In genomic region chr9:92272650-92273049, GRCm38 (mm10) we compare ENCODE assay signal across 37 mouse cellular contexts. TPM values are rescaled to one million over a fixed set of nuclear protein-coding genes. Genes with fewer than 3 reads are reported as not detected.
A peak's percentile ranks its signal among the peaks of the same experiment; 100 is the strongest.
DNase-seq lines count a peak whose midpoint lies in the region; ATAC-seq and TF ChIP-seq lines count a peak whose summit lies in the region.
"Had no signal": no experiment of that assay in that cellular context is flagged by ENCODE, and none has a peak within 500 bp of the region (broad histone marks: within the 10 kb centered on the region; RNA-seq: fewer than 3 reads in every experiment).

No protein-coding gene starts in this region.

- H3K4me1 ChIP-seq in intestine, embryonic 16.5 days (ENCODE audit: control insufficient read depth, insufficient read depth, low read length): peaks cover 16% of the 10 kb centered on the region; the same call in 1 of the 2 replicates
- peaks cover 4% of the 10 kb centered on the region; the same call in 1 of the 2 replicates for H3K4me1 ChIP-seq in intestine, postnatal 0 days (replicated peaks; ENCODE audit: control insufficient read depth, insufficient read depth, low read length)
- H3K4me1 ChIP-seq in liver, embryonic 16.5 days (ENCODE audit: control insufficient read depth, low read depth, low read length): peaks cover 25% of the 10 kb centered on the region
- H3K4me1 ChIP-seq in kidney, postnatal 0 days (replicated peaks; ENCODE audit: insufficient read depth, low read length): peaks cover 17% of the 10 kb centered on the region
- peaks cover 2% of the 10 kb centered on the region for H3K4me1 ChIP-seq in thymus, adult 2 months (replicated peaks; ENCODE audit: control insufficient read depth, insufficient read depth, low read length)

- no peak overlapping the region for H3K4me3 ChIP-seq in intestine, embryonic 16.5 days (ENCODE audit: low read length)
- H3K4me3 ChIP-seq in intestine, postnatal 0 days (ENCODE audit: low read depth, low read length): no peak overlapping the region
- no peak overlapping the region for H3K4me3 ChIP-seq in liver, embryonic 16.5 days (ENCODE audit: low read depth, low read length)
- H3K4me3 ChIP-seq in kidney, postnatal 0 days (replicated peaks; ENCODE audit: low read depth, low read length): no peak overlapping the region
- H3K4me3 ChIP-seq in thymus, adult 2 months (ENCODE audit: control insufficient read depth, insufficient read depth, low read length): no peak overlapping the region
- H3K4me3 ChIP-seq: heart, embryonic 13.5 days; hindbrain, embryonic 10.5 days; intestine, embryonic 15.5 days; liver, embryonic 15.5 days; lung, embryonic 15.5 days had no signal

- TF ChIP-seq CTCF in intestine, postnatal 0 days (IDR thresholded peaks at IDR 0.05; ENCODE audit: low read depth): no peak
- no peak for TF ChIP-seq CTCF in kidney, postnatal 0 days (IDR thresholded peaks at IDR 0.05; ENCODE audit: low read depth)
- TF ChIP-seq CTCF in thymus, adult 2 months (IDR thresholded peaks at IDR 0.05; ENCODE audit: borderline replicate concordance, control insufficient read depth, extremely low read depth, insufficient read depth, low read length, poor library complexity): no peak

- H3K9me3 ChIP-seq in intestine, embryonic 16.5 days (ENCODE audit: control insufficient read depth, low read length): no peaks in the 10 kb centered on the region
- H3K9me3 ChIP-seq in intestine, postnatal 0 days (ENCODE audit: control insufficient read depth): no peaks in the 10 kb centered on the region
- no peaks in the 10 kb centered on the region for H3K9me3 ChIP-seq in liver, embryonic 16.5 days (replicated peaks; ENCODE audit: control insufficient read depth, low read length)
- no peaks in the 10 kb centered on the region for H3K9me3 ChIP-seq in kidney, postnatal 0 days (replicated peaks; ENCODE audit: low read length)
- H3K9me3 ChIP-seq: heart, embryonic 13.5 days; hindbrain, embryonic 10.5 days; intestine, embryonic 15.5 days; liver, embryonic 15.5 days; lung, embryonic 15.5 days had no signal

- no peak for TF ChIP-seq POLR2A in thymus, adult 2 months (IDR thresholded peaks at IDR 0.05; ENCODE audit: control insufficient read depth, extremely low read depth, insufficient read depth, low read length, poor library complexity)

- H3K36me3 ChIP-seq in intestine, embryonic 16.5 days (ENCODE audit: control insufficient read depth, insufficient read depth, low read length): peaks cover 4% of the 10 kb centered on the region; the same call in 1 of the 2 replicates
- H3K36me3 ChIP-seq in intestine, postnatal 0 days (ENCODE audit: control insufficient read depth, insufficient read depth): peaks cover 18% of the 10 kb centered on the region
- H3K36me3 ChIP-seq in liver, embryonic 16.5 days (ENCODE audit: control insufficient read depth, insufficient read depth): peaks cover 7% of the 10 kb centered on the region; the same call in 1 of the 2 replicates
- H3K36me3 ChIP-seq in kidney, postnatal 0 days (ENCODE audit: insufficient read depth, low read length): peaks cover 10% of the 10 kb centered on the region; the same call in 1 of the 2 replicates
- no peaks in the 10 kb centered on the region for H3K36me3 ChIP-seq in thymus, adult 2 months (ENCODE audit: control insufficient read depth, insufficient read depth, low read length)

- H3K27ac ChIP-seq in intestine, embryonic 16.5 days (ENCODE audit: low read length): no peak overlapping the region
- no peak overlapping the region for H3K27ac ChIP-seq in intestine, postnatal 0 days (ENCODE audit: low read depth, low read length)
- peak overlapping the region; percentile 33; the same call in 1 of the 2 replicates for H3K27ac ChIP-seq in liver, embryonic 16.5 days (ENCODE audit: low read length)
- H3K27ac ChIP-seq in kidney, postnatal 0 days: peak overlapping the region; percentile 94
- H3K27ac ChIP-seq in thymus, adult 2 months (ENCODE audit: control insufficient read depth, insufficient read depth, low read length): no peak overlapping the region
- H3K27ac ChIP-seq: heart, embryonic 13.5 days; hindbrain, embryonic 10.5 days; intestine, embryonic 15.5 days; lung, embryonic 15.5 days had no signal

- no peak for DNase-seq in liver
- no peak for DNase-seq in kidney, postnatal 0 days (ENCODE audit: low spot score)
- DNase-seq in thymus, postnatal 10 days (ENCODE audit: low spot score in 2 of 2): no peak
- DNase-seq in thymus, adult 2 months: no peak
- DNase-seq: adrenal gland, postnatal 10 days; cerebellum, adult 8-10 months; cerebellum, postnatal 25 days; heart, postnatal 10 days; layer of hippocampus, postnatal 36 days; left cerebral cortex, postnatal 4 days; spleen, adult 18-20 months; thymus, adult 18-20 months had no signal

- ATAC-seq in intestine, embryonic 16.5 days: peak; percentile 19; the same call in 1 of the 2 replicates
- ATAC-seq in intestine, postnatal 0 days: no peak
- ATAC-seq in liver, embryonic 16.5 days (ENCODE audit: low read depth): peak; percentile 22; the same call in 1 of the 2 replicates
- no peak for ATAC-seq in kidney, postnatal 0 days (replicated peaks; ENCODE audit: low FRiP score, low read depth)
- ATAC-seq in megakaryocyte progenitor cell, adult 5-6 weeks (replicated peaks; ENCODE audit: poor library complexity): no peak
- ATAC-seq: forebrain, embryonic 16.5 days; hindbrain, embryonic 16.5 days; midbrain, embryonic 16.5 days had no signal

- no peak overlapping the region for H3K4me2 ChIP-seq in intestine, embryonic 16.5 days (ENCODE audit: low read depth, low read length)
- no peak overlapping the region for H3K4me2 ChIP-seq in intestine, postnatal 0 days (replicated peaks; ENCODE audit: low read depth)
- H3K4me2 ChIP-seq in liver, embryonic 16.5 days (ENCODE audit: low read depth, low read length): no peak overlapping the region
- no peak overlapping the region for H3K4me2 ChIP-seq in kidney, postnatal 0 days (ENCODE audit: low read length)
- H3K4me2 ChIP-seq: heart, embryonic 13.5 days; intestine, embryonic 15.5 days; liver, embryonic 15.5 days; lung, embryonic 15.5 days; midbrain, embryonic 11.5 days had no signal

- no peaks in the 10 kb centered on the region for H3K27me3 ChIP-seq in intestine, embryonic 16.5 days (replicated peaks; ENCODE audit: control insufficient read depth, insufficient read depth, low read length)
- H3K27me3 ChIP-seq in intestine, postnatal 0 days (replicated peaks; ENCODE audit: control insufficient read depth, insufficient read depth, low read length): no peaks in the 10 kb centered on the region
- no peaks in the 10 kb centered on the region for H3K27me3 ChIP-seq in liver, embryonic 16.5 days (ENCODE audit: control insufficient read depth, insufficient read depth, low read depth, low read length)
- no peaks in the 10 kb centered on the region for H3K27me3 ChIP-seq in kidney, postnatal 0 days (ENCODE audit: insufficient read depth, low read length)
- no peaks in the 10 kb centered on the region for H3K27me3 ChIP-seq in thymus, adult 2 months (ENCODE audit: control insufficient read depth, insufficient read depth, low read length)
- H3K27me3 ChIP-seq: heart, embryonic 13.5 days; intestine, embryonic 15.5 days; liver, embryonic 15.5 days; lung, embryonic 15.5 days; Patski had no signal

- no peak overlapping the region for H3K9ac ChIP-seq in intestine, embryonic 16.5 days (ENCODE audit: low read depth, low read length)
- no peak overlapping the region for H3K9ac ChIP-seq in intestine, postnatal 0 days (ENCODE audit: low read depth, low read length)
- H3K9ac ChIP-seq in liver, embryonic 16.5 days (ENCODE audit: low read depth, low read length): no peak overlapping the region
- H3K9ac ChIP-seq in kidney, postnatal 0 days (ENCODE audit: low read depth, low read length): no peak overlapping the region
- H3K9ac ChIP-seq: heart, embryonic 13.5 days; intestine, embryonic 15.5 days; liver, embryonic 15.5 days; lung, embryonic 15.5 days had no signal

- WGBS in intestine, embryonic 16.5 days: 84% methylated on average over 4 of the region's 4 CpGs
- 62% methylated on average over 4 of the region's 4 CpGs for WGBS in intestine, postnatal 0 days
- WGBS in liver, embryonic 16.5 days (ENCODE audit: insufficient replicate concordance): 60% methylated on average over 4 of the region's 4 CpGs
- WGBS in kidney, postnatal 0 days: 76% methylated on average over 4 of the region's 4 CpGs
- whole genome bisulfite sequencing in thymus, adult 2 months: 95% methylated on average over 4 of the region's 4 CpGs

RNA-seq across cellular contexts. Expression of gene Plscr2, which starts 2.8 kb away (rescaled TPM):
- 0.81 and 0.99 TPM in 2 replicates for polyA plus RNA-seq in intestine, embryonic 16.5 days (2015; fragmentation: Nextera tagmentation; extraction: Ambion mirVana)
- polyA plus RNA-seq in intestine, postnatal 0 days (2015; fragmentation: Nextera tagmentation; extraction: Ambion mirVana): 2.8 TPM in 2 replicates
- polyA plus RNA-seq in liver, embryonic 16.5 days (2015; fragmentation: Nextera tagmentation; extraction: Ambion mirVana): 0.72 and 0.92 TPM in 2 replicates
- polyA plus RNA-seq in kidney, postnatal 0 days (2015; fragmentation: Nextera tagmentation; extraction: Ambion mirVana): 131 and 134 TPM in 2 replicates
- total RNA-seq in megakaryocyte progenitor cell, adult 5-6 weeks (2015): 0.30 TPM in 1 of 2 replicates, not detected in the other
- total RNA-seq in megakaryocyte progenitor cell, adult 5-6 weeks (2017): not detected in 2 replicates
- 1.9 and 3.3 TPM in 2 replicates for polyA plus RNA-seq in thymus, adult 2 months (2012; rRNA removed)
- total RNA-seq: megakaryocyte, adult 5-6 weeks had no signal
- polyA plus RNA-seq: neural tube, embryonic 11.5 days had no signal

RNA-seq across cellular contexts. Expression of gene Plscr1, which starts 23.1 kb away (rescaled TPM):
- 129 and 139 TPM in 2 replicates for polyA plus RNA-seq in intestine, embryonic 16.5 days (2015; fragmentation: Nextera tagmentation; extraction: Ambion mirVana)
- 152 TPM in 2 replicates for polyA plus RNA-seq in intestine, postnatal 0 days (2015; fragmentation: Nextera tagmentation; extraction: Ambion mirVana)
- 25.2 and 25.4 TPM in 2 replicates for polyA plus RNA-seq in liver, embryonic 16.5 days (2015; fragmentation: Nextera tagmentation; extraction: Ambion mirVana)
- 108 TPM in 2 replicates for polyA plus RNA-seq in kidney, postnatal 0 days (2015; fragmentation: Nextera tagmentation; extraction: Ambion mirVana)
- total RNA-seq in megakaryocyte progenitor cell, adult 5-6 weeks (2015): 47.3 and 65.8 TPM in 2 replicates
- 28.2 and 37.0 TPM in 2 replicates for total RNA-seq in megakaryocyte progenitor cell, adult 5-6 weeks (2017)
- polyA plus RNA-seq in thymus, adult 2 months (2012; rRNA removed): 5.5 and 6.9 TPM in 2 replicates

RNA-seq across cellular contexts. Expression of gene 1700057G04Rik, which starts 36.5 kb away (rescaled TPM):
- not detected in 2 replicates for polyA plus RNA-seq in intestine, embryonic 16.5 days (2015; fragmentation: Nextera tagmentation; extraction: Ambion mirVana)
- not detected in 2 replicates for polyA plus RNA-seq in intestine, postnatal 0 days (2015; fragmentation: Nextera tagmentation; extraction: Ambion mirVana)
- not detected in 2 replicates for polyA plus RNA-seq in liver, embryonic 16.5 days (2015; fragmentation: Nextera tagmentation; extraction: Ambion mirVana)
- polyA plus RNA-seq in kidney, postnatal 0 days (2015; fragmentation: Nextera tagmentation; extraction: Ambion mirVana): 0.30 TPM in 1 of 2 replicates, not detected in the other
- not detected in 2 replicates for total RNA-seq in megakaryocyte progenitor cell, adult 5-6 weeks (2015)
- not detected in 2 replicates for total RNA-seq in megakaryocyte progenitor cell, adult 5-6 weeks (2017)
- not detected in 2 replicates for polyA plus RNA-seq in thymus, adult 2 months (2012; rRNA removed)
- total RNA-seq: adrenal gland, postnatal 10 days; gastrocnemius, adult 8-10 months; gastrocnemius, postnatal 4 days; heart, adult 8-10 months; heart, postnatal 10 days; layer of hippocampus, adult 8-10 months; layer of hippocampus, postnatal 36 days; left cerebral cortex, postnatal 4 days; megakaryocyte, adult 5-6 weeks; MEL; neutrophil, adult 5-6 weeks had no signal
- polyA plus RNA-seq: embryonic facial prominence, embryonic 11.5 days; forebrain, embryonic 16.5 days; heart, embryonic 13.5 days; hindbrain, embryonic 10.5 days; hindbrain, embryonic 16.5 days; intestine, embryonic 15.5 days; limb, embryonic 14.5 days; liver, embryonic 15.5 days; lung, embryonic 15.5 days; midbrain, embryonic 11.5 days; midbrain, embryonic 16.5 days; neural tube, embryonic 11.5 days; Patski; stomach, embryonic 16.5 days had no signal

Comparison
In these comparisons a context has a peak if more than half of its experiments do, and no peak if none do; other contexts are left out.
1. ATAC-seq: peak in intestine, embryonic 16.5 days (single experiment) and liver, embryonic 16.5 days (single experiment); none in intestine, postnatal 0 days (single experiment), kidney, postnatal 0 days (single experiment) and megakaryocyte progenitor cell, adult 5-6 weeks (single experiment).
2. H3K27ac ChIP-seq: peak in liver, embryonic 16.5 days (single experiment) and kidney, postnatal 0 days (single experiment); none in intestine, embryonic 16.5 days (single experiment), intestine, postnatal 0 days (single experiment) and thymus, adult 2 months (single experiment).
3. RNA of gene Plscr2, which starts 2.8 kb away (polyA plus RNA-seq): 131 to 134 TPM in kidney, postnatal 0 days; 1.9 to 3.3 TPM in thymus, adult 2 months, 2.8 TPM in intestine, postnatal 0 days, 0.81 to 0.99 TPM in intestine, embryonic 16.5 days and 0.72 to 0.92 TPM in liver, embryonic 16.5 days; every median in the first group is over 10 times any median in the second.